Mouse (Mus musculus) myocyte (in vitro differentiated cells): ENCODE results near the gene Trhde.

ENCODE experiments used
- CEBPB ChIP-seq: IDR thresholded peaks from 2 replicates; pipeline ENCODE4 v1.6.1; 2011; ENCODE audit warnings: mild to moderate bottlenecking, moderate library complexity; ENCODE audit not compliant: poor library complexity, insufficient read depth, severe bottlenecking
- MYOG ChIP-seq, 3 experiments: IDR thresholded peaks; one replicate each; pipeline ENCODE4 v1.6.1; 2011; ENCODE audit warnings: control low read depth in 2 of 3, low read depth in 2 of 3, mild to moderate bottlenecking in 2 of 3; ENCODE audit not compliant: insufficient read length in 2 of 3, control insufficient read depth in 1 of 3, insufficient read depth in 1 of 3
- POLR2A ChIP-seq: IDR thresholded peaks from one replicate; pipeline ENCODE4 v1.6.1; 2011; ENCODE audit warnings: low read depth, mild to moderate bottlenecking, control low read depth, moderate library complexity; ENCODE audit not compliant: insufficient read length
- POLR2AphosphoS2 ChIP-seq: IDR thresholded peaks from one replicate; pipeline ENCODE4 v1.6.1; 2011; ENCODE audit warnings: low read depth, control low read depth; ENCODE audit not compliant: insufficient read length
- USF1 ChIP-seq: IDR thresholded peaks from one replicate; pipeline ENCODE4 v1.6.1; 2011; ENCODE audit warnings: low read depth, mild to moderate bottlenecking, control low read depth, moderate library complexity

GRCm38 (mm10) chr10:114759240-114759639 lies 42.9 kb downstream of the Trhde start:
- no peak for TF ChIP-seq CEBPB
- TF ChIP-seq MYOG (IDR thresholded peaks at IDR 0.05; ENCODE audit: control insufficient read depth in 1 of 3, insufficient read depth in 1 of 3, insufficient read length in 2 of 3, low read depth in 2 of 3) = no peak
- no peak for TF ChIP-seq POLR2A
- TF ChIP-seq USF1 = no peak
- TF ChIP-seq POLR2AphosphoS2 = no peak
